Mouse (Mus musculus): ENCODE results near the gene Ccr1. TPM values are rescaled to one million over a fixed set of nuclear protein-coding genes. Genes with fewer than 3 reads are reported as not detected.
"Not testable (repeated sequence)": the region's sequence is repeated elsewhere in the genome, so short reads cannot be mapped to it uniquely, and the experiment has no call there.

Gene Ccr1
- total RNA-seq (2021), result 1 to 10 TPM; 2.6 to 2.9 TPM
- long read RNA-seq, experiment 1, partial matches to known transcripts, result 0 of 3 reads
- long read RNA-seq, experiment 1, other reads (novel, unspliced or antisense), result 1 of 3 reads
- long read RNA-seq, experiment 2, partial matches to known transcripts, result 0 of 4 reads
- long read RNA-seq, experiment 2, other reads (novel, unspliced or antisense), result 1 of 4 reads

- DNase-seq (ENCODE audit: low spot score in 2 of 2), result no peak
Observed at GRCm38 (mm10) chr9:123968290-123968912, at the start of gene Ccr1. Gene Ccr1 (minus strand): TSS chr9:123968692.

DNA sequence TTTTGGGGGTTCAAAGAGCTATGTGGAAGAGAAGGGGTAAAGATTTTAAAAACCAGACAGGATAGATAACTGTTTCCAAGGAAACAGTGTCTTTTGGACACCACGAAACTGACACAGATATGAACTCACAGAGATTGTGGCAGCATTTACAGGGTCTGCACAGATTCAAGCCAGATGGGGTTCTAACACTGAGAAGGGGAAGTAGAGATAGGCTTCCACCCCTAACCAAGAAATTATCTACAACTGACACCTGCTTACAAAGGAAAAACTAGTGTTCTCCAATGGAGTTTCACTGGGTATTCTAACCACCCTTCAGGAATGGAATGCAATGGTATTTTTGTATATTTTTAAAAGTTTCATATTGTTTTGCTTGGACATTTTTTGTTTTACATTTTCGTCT, 47.6 kb upstream of the Ccr1 start:
- DNase-seq (ENCODE audit: low spot score in 2 of 2), result no peak

DNA sequence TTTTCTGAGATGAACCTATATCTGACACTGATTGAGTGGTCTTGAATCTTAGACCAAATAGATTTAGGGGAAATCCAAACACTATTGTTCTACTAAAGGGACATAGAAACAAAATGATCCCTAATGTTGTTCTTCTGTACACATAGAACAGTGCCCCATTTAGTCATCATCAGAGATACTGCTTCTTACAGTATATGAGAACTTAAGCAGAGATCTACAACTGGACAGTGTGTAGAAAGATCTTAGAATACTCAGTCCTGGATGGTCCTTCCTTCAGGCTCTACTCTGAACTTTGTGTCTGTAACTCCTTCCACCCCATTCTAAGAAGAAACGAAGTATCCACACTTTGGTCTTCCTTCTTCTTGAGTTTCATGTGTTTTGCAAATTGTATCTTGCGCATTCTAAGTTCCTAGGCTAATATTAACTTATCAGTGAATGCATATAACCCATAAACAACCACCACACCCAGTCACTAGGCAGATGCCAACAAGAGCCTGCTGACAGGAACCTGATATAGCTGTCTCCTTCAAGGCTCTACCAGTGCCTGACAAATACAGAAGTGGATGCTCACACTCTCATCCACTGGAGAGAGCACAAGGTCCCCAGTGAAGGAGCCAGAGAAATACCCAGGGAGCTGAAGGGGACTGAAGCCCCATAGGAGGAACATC, 46.6 kb upstream of the Ccr1 start:
- no peak for DNase-seq (ENCODE audit: low spot score in 2 of 2)

- no peak for DNase-seq (ENCODE audit: low spot score in 2 of 2)
Observed at GRCm38 (mm10) chr9:124013270-124013669, 44.8 kb upstream of the Ccr1 start.

DNA sequence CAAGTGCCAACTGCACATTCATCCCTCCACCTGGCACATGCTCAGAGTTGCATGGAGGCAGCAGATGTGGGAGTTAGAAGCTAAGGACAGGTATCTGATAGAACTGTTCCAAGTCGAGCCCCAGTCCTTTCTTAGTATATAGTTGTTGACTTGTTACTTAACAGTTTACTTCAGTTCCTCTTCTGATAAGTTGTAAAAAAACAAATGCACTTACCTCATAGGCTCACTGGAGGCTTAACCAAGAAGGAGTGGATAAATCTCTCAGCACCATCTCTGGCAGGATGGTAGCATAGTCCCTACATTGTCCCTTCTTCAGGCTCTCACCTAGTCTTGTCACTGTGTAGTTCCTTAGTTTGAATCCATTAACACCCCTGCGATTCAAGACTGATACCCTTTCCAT, 44.2 kb upstream of the Ccr1 start:
- DNase-seq (ENCODE audit: low spot score in 2 of 2), result no peak

- DNase-seq (ENCODE audit: low spot score in 2 of 2), result no peak
Observed at GRCm38 (mm10) chr9:123999784-124000183, 31.3 kb upstream of the Ccr1 start.

DNA sequence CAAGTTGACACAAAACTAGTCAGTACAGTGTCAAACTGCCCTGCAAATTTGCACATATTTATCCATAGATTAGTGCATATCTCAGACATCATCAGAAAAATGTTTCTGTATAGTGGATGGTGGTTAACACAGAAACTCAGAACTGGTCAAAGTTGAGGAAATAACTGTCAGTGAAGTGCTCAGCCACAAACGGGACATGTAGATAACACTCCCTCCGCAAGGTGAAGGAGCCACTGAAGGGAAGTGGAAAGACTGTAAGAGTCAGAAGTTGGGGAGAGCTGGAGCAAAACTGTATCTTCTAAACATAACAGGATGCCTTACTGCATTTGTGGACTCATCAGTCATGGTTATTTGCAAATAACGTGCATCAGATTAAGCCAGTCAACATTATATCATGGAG, 29.2 kb upstream of the Ccr1 start:
- no peak for DNase-seq (ENCODE audit: low spot score in 2 of 2)

- DNase-seq (ENCODE audit: low spot score in 2 of 2), result no peak
Observed at GRCm38 (mm10) chr9:123991312-123991906, 22.9 kb upstream of the Ccr1 start.

DNA sequence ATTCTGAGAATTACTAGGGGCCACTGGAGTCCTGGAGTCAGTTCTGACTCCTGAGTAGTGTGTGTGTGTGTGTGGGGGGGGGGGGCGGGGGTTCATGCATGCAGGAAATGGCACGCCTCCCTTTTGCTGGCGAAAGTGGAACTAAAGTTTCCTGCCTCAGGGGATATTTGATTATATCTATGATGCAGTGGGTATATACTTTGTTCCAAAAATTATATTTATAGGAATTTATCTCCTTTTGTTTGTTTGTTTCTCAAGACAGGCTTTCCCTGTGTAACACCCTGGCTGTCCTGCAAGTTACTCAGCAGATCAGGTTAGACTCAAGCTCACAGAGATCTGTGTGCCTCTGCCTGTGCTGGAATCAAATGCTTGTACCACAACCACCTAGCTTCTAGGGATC, 21.2 kb upstream of the Ccr1 start:
- DNase-seq (ENCODE audit: low spot score in 2 of 2), result no peak

- DNase-seq (ENCODE audit: low spot score in 2 of 2), result no peak
Observed at GRCm38 (mm10) chr9:123986217-123986616, 17.7 kb upstream of the Ccr1 start.

GRCm38 (mm10) chr9:123984943-123985342, 16.5 kb upstream of the Ccr1 start:
- no peak for DNase-seq (ENCODE audit: low spot score in 2 of 2)

DNA sequence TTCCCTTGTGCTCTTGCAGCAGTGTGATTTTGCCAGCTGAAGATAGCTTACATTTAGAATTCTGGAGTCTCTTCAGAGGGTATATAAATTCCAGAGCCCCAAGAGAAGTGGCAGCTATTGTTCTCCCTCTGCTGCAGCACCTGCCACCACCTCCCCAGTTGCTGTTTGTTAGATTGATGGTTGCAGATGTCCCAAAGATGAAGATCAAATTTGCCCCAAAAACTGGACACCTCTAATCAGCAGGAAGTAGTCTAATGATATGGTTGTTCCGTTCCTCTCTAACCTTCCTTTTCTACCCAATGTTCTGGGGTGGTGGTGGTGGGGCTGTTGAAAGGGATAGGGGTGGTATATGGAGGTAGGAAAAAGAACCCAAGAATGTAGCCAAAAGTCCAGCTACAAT, 14.2 kb upstream of the Ccr1 start:
- DNase-seq (ENCODE audit: low spot score in 2 of 2), result no peak

- no peak for DNase-seq (ENCODE audit: low spot score in 2 of 2)
Observed at GRCm38 (mm10) chr9:123981909-123982308, 13.4 kb upstream of the Ccr1 start.

- DNase-seq (ENCODE audit: low spot score in 2 of 2), result not testable (repeated sequence)
Observed at GRCm38 (mm10) chr9:123980858-123981475, 12.5 kb upstream of the Ccr1 start.

- no peak for DNase-seq (ENCODE audit: low spot score in 2 of 2)
Observed at GRCm38 (mm10) chr9:123978308-123978707, 9.8 kb upstream of the Ccr1 start, which contains the start of gene Ccr1l1. Gene Ccr1l1 (minus strand): TSS chr9:123978408.

GRCm38 (mm10) chr9:123976876-123977663, 8.6 kb upstream of the Ccr1 start:
- no peak for DNase-seq (ENCODE audit: low spot score in 2 of 2)

- no peak for DNase-seq (ENCODE audit: low spot score in 2 of 2)
Observed at GRCm38 (mm10) chr9:123975630-123976029, 7.1 kb upstream of the Ccr1 start.

DNA sequence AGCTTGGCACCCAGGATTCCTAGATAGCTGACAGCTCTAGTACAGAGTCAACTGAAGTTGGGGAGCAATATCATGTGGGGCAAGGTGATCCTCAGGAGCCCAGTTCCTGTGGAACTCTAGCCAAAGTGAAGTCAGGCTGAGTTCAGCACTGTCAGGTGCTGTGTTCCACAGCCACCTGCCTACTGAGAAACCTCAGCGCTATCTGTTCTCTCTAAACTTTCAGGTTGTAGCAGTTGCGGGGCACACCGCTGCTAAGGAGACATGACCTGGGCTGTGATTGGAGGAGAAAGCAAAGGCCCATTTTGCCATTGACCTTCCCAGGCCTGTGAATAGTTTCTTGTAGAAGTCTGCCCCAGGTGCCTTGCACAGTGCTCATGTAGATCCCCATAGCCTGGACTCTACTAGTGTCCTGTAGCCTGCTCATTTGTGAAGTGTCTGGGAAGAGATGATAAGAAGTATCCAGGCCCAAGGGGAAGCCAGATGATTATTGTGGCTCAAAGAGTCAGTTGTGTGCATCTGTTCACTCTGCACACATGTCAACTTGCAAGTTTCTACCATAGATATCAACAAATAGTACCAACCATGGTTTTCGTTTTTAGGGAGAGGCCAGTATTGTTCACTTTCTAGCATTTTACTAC, 1.5 kb downstream of the Ccr1 start:
- DNase-seq (ENCODE audit: low spot score in 2 of 2), result not testable (repeated sequence)

DNA sequence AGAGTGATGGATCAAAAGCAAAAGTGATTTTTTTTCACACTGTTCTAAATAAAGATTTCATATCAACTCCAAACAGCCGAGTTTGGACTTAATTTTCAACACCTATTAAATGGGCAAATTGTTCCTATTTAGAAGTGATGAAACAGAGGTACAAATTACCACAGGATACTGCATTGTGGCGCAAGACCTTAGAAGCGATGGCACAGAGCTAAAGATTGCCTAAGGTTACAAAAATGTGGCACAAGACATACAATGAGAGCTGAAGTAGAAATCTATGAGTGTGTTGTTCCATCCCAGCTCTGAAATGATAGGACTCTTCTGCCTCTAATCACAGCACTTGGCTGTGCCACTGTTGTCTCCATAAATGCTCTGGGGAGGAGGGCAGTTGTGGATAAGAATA, 3.7 kb downstream of the Ccr1 start:
- DNase-seq (ENCODE audit: low spot score in 2 of 2), result no peak

DNA sequence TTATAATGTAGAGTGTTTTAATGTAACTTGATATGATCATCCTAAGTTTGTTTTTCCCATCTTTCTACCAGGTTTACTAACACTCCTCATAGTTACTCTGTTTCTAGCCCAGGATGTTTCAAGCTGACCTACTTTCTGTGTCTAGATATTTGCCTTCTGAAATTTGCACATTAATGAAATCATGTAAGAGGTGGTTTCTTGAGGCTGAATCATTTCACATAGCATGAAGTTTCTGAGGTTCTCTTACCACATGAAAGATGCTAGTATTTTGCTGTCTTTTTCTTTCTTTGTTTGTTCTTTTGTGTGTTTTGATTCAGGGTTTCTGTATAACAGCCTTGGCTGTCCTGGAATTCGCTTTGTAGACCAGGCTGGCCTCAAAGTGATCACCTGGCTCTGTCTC, 8.3 kb downstream of the Ccr1 start:
- DNase-seq (ENCODE audit: low spot score in 2 of 2), result no peak
